Comparison of ENCODE assay signal across 11 mouse cellular contexts in the genomic region with DNA sequence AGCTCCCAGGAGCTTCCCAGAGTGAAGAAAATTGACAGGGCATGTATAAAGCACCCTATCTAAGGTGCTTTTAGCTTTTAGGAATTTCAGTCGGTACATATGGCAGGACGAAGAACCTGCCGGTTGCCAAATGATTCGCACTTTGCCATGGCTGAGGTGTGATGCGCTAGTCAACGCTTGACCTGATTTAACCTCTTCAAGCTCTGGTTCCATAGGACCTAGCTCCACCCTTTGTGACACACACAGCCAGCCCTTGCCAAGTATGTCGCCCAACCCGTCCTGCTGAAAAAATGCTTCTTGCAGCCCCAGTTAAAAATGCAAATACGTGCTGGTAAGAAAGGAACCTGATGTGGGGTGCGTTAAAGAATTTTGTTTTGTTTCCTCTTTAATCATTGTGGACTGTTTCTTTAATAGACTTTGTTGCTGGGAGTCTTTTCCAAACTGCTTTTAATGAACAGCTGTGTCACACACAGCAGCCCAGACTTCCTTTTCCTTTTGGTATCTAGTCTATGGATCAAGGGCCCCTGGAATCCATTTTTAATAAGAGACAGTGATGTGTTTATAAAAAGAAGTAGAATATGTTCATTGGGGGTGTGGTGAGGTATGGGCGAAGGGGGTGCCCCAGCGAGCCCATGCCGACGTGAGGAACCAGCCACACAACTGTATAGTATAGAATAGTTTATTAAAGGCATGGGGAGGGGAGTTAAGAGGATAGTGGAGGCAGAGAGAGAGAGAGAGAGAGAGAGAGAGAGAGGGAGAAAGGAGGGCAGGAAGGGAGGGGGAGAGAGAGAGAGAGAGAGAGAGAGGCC. TPM values are rescaled to one million over a fixed set of nuclear protein-coding genes. Genes with fewer than 3 reads are reported as not detected.
A peak's percentile ranks its signal among the peaks of the same experiment; 100 is the strongest.
DNase-seq lines count a peak whose midpoint lies in the region; ATAC-seq and TF ChIP-seq lines count a peak whose summit lies in the region.
"Had no signal": no experiment of that assay in that cellular context is flagged by ENCODE, and none has a peak within 500 bp of the region (broad histone marks: within the 10 kb centered on the region; RNA-seq: fewer than 3 reads in every experiment).

No protein-coding gene starts in this region.

- H3K27me3 ChIP-seq in heart, embryonic 10.5 days (ENCODE audit: insufficient read depth, poor library complexity, severe bottlenecking), result no peaks in the 10 kb centered on the region
- H3K27me3 ChIP-seq in neural tube, embryonic 12.5 days (replicated peaks), result no peaks in the 10 kb centered on the region
- H3K27me3 ChIP-seq in limb, embryonic 12.5 days, result no peaks in the 10 kb centered on the region

- 69% methylated on average over 14 of the region's 14 CpGs for WGBS in heart, embryonic 10.5 days
- WGBS in neural tube, embryonic 12.5 days, result 75% methylated on average over 14 of the region's 14 CpGs
- WGBS in limb, embryonic 12.5 days, result 70% methylated on average over 14 of the region's 14 CpGs

- peak overlapping the region; percentile 47; the same call in 1 of the 2 replicates for H3K27ac ChIP-seq in heart, embryonic 10.5 days
- no peak overlapping the region for H3K27ac ChIP-seq in neural tube, embryonic 12.5 days
- H3K27ac ChIP-seq in limb, embryonic 12.5 days, result no peak overlapping the region
- H3K27ac ChIP-seq in gastrocnemius, adult 2 months, result no peak overlapping the region
- H3K27ac ChIP-seq: layer of hippocampus, adult 2 months had no signal

- peaks cover 11% of the 10 kb centered on the region for H3K4me1 ChIP-seq in heart, embryonic 10.5 days
- peaks cover 6% of the 10 kb centered on the region for H3K4me1 ChIP-seq in neural tube, embryonic 12.5 days
- H3K4me1 ChIP-seq in limb, embryonic 12.5 days (replicated peaks), result peaks cover 37% of the 10 kb centered on the region

- no peak for ATAC-seq in neural tube, embryonic 12.5 days (ENCODE audit: low FRiP score, low read depth)
- ATAC-seq in limb, embryonic 12.5 days (ENCODE audit: insufficient number of reproducible peaks, insufficient read depth, low FRiP score, low TSS enrichment, low read depth), result no peak
- peak; percentile 49; the same call in 1 of the 2 replicates for ATAC-seq in neutrophil, adult 5-6 weeks (ENCODE audit: extremely low read depth, insufficient number of reproducible peaks, low FRiP score, poor library complexity, severe bottlenecking)

- intact Hi-C loops in heart, postnatal 10 days (cut with DNase I), result no loop called here
- intact Hi-C loops in gastrocnemius, adult 2 months (cut with DNase I), result no loop called here

- H3K36me3 ChIP-seq in heart, embryonic 10.5 days, result no peaks in the 10 kb centered on the region
- H3K36me3 ChIP-seq in neural tube, embryonic 12.5 days, result no peaks in the 10 kb centered on the region
- no peaks in the 10 kb centered on the region for H3K36me3 ChIP-seq in limb, embryonic 12.5 days

- H3K4me3 ChIP-seq in heart, embryonic 10.5 days, result peak overlapping the region; percentile 49
- no peak overlapping the region for H3K4me3 ChIP-seq in neural tube, embryonic 12.5 days
- no peak overlapping the region for H3K4me3 ChIP-seq in limb, embryonic 12.5 days (replicated peaks)
- no peak overlapping the region for H3K4me3 ChIP-seq in gastrocnemius, adult 2 months
- H3K4me3 ChIP-seq: layer of hippocampus, adult 2 months; myocyte had no signal

- no peak overlapping the region for H3K9ac ChIP-seq in neural tube, embryonic 12.5 days
- H3K9ac ChIP-seq in limb, embryonic 12.5 days (replicated peaks), result no peak overlapping the region

- TF ChIP-seq CTCF in gastrocnemius, adult 2 months (IDR thresholded peaks at IDR 0.05), result no peak

- H3K9me3 ChIP-seq in heart, embryonic 10.5 days, result no peaks in the 10 kb centered on the region
- no peaks in the 10 kb centered on the region for H3K9me3 ChIP-seq in neural tube, embryonic 12.5 days
- no peaks in the 10 kb centered on the region for H3K9me3 ChIP-seq in limb, embryonic 12.5 days

- no peak for DNase-seq in heart, embryonic 10.5 days (ENCODE audit: low spot score)
- DNase-seq in heart, postnatal 10 days, result no peak
- DNase-seq in neural tube, embryonic 10.5 days (ENCODE audit: extremely low spot score, low spot score), result no peak
- no peak for DNase-seq in adrenal gland, adult 18-20 months (ENCODE audit: low spot score in 2 of 2)
- DNase-seq in gastrocnemius, adult 2 months, result no peak
- DNase-seq: thymus, adult 2 months had no signal

- peak overlapping the region; percentile 41 for H3K4me2 ChIP-seq in neural tube, embryonic 12.5 days (replicated peaks)
- H3K4me2 ChIP-seq in limb, embryonic 12.5 days, result peak overlapping the region; percentile 40

RNA-seq across cellular contexts. Expression of gene Cpm, which starts 34.0 kb away (rescaled TPM):
- 5.1 and 28.3 TPM in 2 replicates for polyA plus RNA-seq in heart, embryonic 10.5 days (2016; fragmentation: Nextera tagmentation; extraction: Ambion mirVana)
- total RNA-seq in heart, postnatal 10 days (2021), result 1 to 10 TPM; 5.7 to 5.9 TPM
- 10.0 and 10.3 TPM in 2 replicates for polyA plus RNA-seq in neural tube, embryonic 12.5 days (2016; fragmentation: Nextera tagmentation; extraction: Ambion mirVana)
- polyA plus RNA-seq in limb, embryonic 12.5 days (2016; fragmentation: Nextera tagmentation; extraction: Ambion mirVana), result 30.0 and 35.3 TPM in 2 replicates
- total RNA-seq in neutrophil, adult 5-6 weeks (2017), result 40.6 and 45.2 TPM in 2 replicates
- total RNA-seq in adrenal gland, adult 18-20 months (2021), result 10 to 100 TPM; 20.3 to 33.2 TPM
- 1 to 10 TPM; 2.2 to 2.9 TPM for total RNA-seq in gastrocnemius, adult 2 months (2021)

RNA-seq across cellular contexts. Expression of gene Mdm2, which starts 47.3 kb away (rescaled TPM):
- 56.4 and 59.3 TPM in 2 replicates for polyA plus RNA-seq in heart, embryonic 10.5 days (2016; fragmentation: Nextera tagmentation; extraction: Ambion mirVana)
- 10 to 100 TPM; 48.4 to 51.8 TPM for total RNA-seq in heart, postnatal 10 days (2021)
- polyA plus RNA-seq in neural tube, embryonic 12.5 days (2016; fragmentation: Nextera tagmentation; extraction: Ambion mirVana), result 62.9 and 74.4 TPM in 2 replicates
- 57.9 and 59.7 TPM in 2 replicates for polyA plus RNA-seq in limb, embryonic 12.5 days (2016; fragmentation: Nextera tagmentation; extraction: Ambion mirVana)
- total RNA-seq in neutrophil, adult 5-6 weeks (2017), result 159 and 173 TPM in 2 replicates
- total RNA-seq in adrenal gland, adult 18-20 months (2021), result 10 to 100 TPM; 48.2 to 54.8 TPM
- total RNA-seq in gastrocnemius, adult 2 months (2021), result 10 to 100 TPM; 49.2 to 49.8 TPM
